ENCODE assay signal across 8 mouse cellular contexts in genomic region chr12:111668457-111668912, GRCm38 (mm10). TPM values are rescaled to one million over a fixed set of nuclear protein-coding genes. Genes with fewer than 3 reads are reported as not detected.
A peak's percentile ranks its signal among the peaks of the same experiment; 100 is the strongest.
DNase-seq lines count a peak whose midpoint lies in the region; ATAC-seq lines count a peak whose summit lies in the region.

No protein-coding gene starts in this region.

- H3K27me3 ChIP-seq in heart, embryonic 14.5 days (ENCODE audit: control insufficient read depth, insufficient read depth, low read length): no peaks in the 10 kb centered on the region
- peaks cover 50% of the 10 kb centered on the region for H3K27me3 ChIP-seq in liver, embryonic 13.5 days
- peaks cover 19% of the 10 kb centered on the region; the same call in 1 of the 2 replicates for H3K27me3 ChIP-seq in stomach, embryonic 16.5 days (ENCODE audit: control insufficient read depth, insufficient read depth, low read length)

- peaks cover 11% of the 10 kb centered on the region; the same call in 1 of the 2 replicates for H3K36me3 ChIP-seq in heart, embryonic 14.5 days (ENCODE audit: control insufficient read depth, insufficient read depth, low read length)
- peaks cover 5% of the 10 kb centered on the region; the same call in 1 of the 2 replicates for H3K36me3 ChIP-seq in liver, embryonic 13.5 days
- no peaks in the 10 kb centered on the region for H3K36me3 ChIP-seq in stomach, embryonic 16.5 days (ENCODE audit: control insufficient read depth, insufficient read depth, low read length)

- H3K4me3 ChIP-seq in heart, embryonic 14.5 days (ENCODE audit: control insufficient read depth in 1 of 2, insufficient read depth in 1 of 2, low read depth in 1 of 2, low read length in 2 of 2): peak overlapping the region; percentile 20 to 24; a peak in 3 of 4 replicates
- H3K4me3 ChIP-seq in liver, embryonic 13.5 days (replicated peaks): peak overlapping the region; percentile 28
- H3K4me3 ChIP-seq in stomach, embryonic 16.5 days (replicated peaks; ENCODE audit: low read length): peak overlapping the region; percentile 64

- H3K27ac ChIP-seq in heart, embryonic 14.5 days (replicated peaks in 1 of 2; ENCODE audit: control insufficient read depth in 1 of 2, insufficient read depth in 1 of 2, low read depth in 2 of 2, low read length in 2 of 2): peak overlapping the region; percentile 82 to 90
- peak overlapping the region; percentile 74 for H3K27ac ChIP-seq in liver, embryonic 13.5 days
- H3K27ac ChIP-seq in stomach, embryonic 16.5 days (ENCODE audit: low read length): peak overlapping the region; percentile 91

- no peaks in the 10 kb centered on the region for H3K9me3 ChIP-seq in heart, embryonic 14.5 days (ENCODE audit: control insufficient read depth, low read length)
- H3K9me3 ChIP-seq in liver, embryonic 13.5 days (replicated peaks): no peaks in the 10 kb centered on the region
- H3K9me3 ChIP-seq in stomach, embryonic 16.5 days (replicated peaks; ENCODE audit: control insufficient read depth, low read length): no peaks in the 10 kb centered on the region

- ATAC-seq in erythroid progenitor cell, adult 5-6 weeks (replicated peaks; ENCODE audit: low FRiP score, poor library complexity, severe bottlenecking): peak; percentile 68
- peak; percentile 67 for ATAC-seq in heart, embryonic 14.5 days (ENCODE audit: insufficient number of reproducible peaks, insufficient read depth, low FRiP score, low read depth)
- ATAC-seq in liver, embryonic 13.5 days (ENCODE audit: low read depth): peak; percentile 62
- peak; percentile 64 for ATAC-seq in stomach, embryonic 16.5 days (ENCODE audit: insufficient read depth, low FRiP score)

- peak overlapping the region; percentile 62 for H3K4me2 ChIP-seq in heart, embryonic 14.5 days (ENCODE audit: low read length)
- peak overlapping the region; percentile 62 for H3K4me2 ChIP-seq in liver, embryonic 13.5 days
- H3K4me2 ChIP-seq in stomach, embryonic 16.5 days (ENCODE audit: low read depth, low read length): peak overlapping the region; percentile 94

- peak; percentile 90 for DNase-seq in CD4-positive helper T cell, adult 2 months (ENCODE audit: low read depth, low spot score)
- peak; percentile 78 for DNase-seq in brain, embryonic 18.5 days (ENCODE audit: low read depth, low spot score)
- DNase-seq in kidney, postnatal 14 days: peak; percentile 96
- DNase-seq in liver, embryonic 13.5 days: peak; percentile 79
- DNase-seq in neural tube, embryonic 10.5 days (ENCODE audit: extremely low spot score, low spot score): peak; percentile 96

- under 1% methylated on average over 8 of the region's 8 CpGs for WGBS in heart, embryonic 14.5 days
- WGBS in liver, embryonic 13.5 days (ENCODE audit: insufficient replicate concordance): under 1% methylated on average over 8 of the region's 8 CpGs
- WGBS in stomach, embryonic 16.5 days: 3% methylated on average over 8 of the region's 8 CpGs

- H3K4me1 ChIP-seq in heart, embryonic 14.5 days (ENCODE audit: control insufficient read depth in 2 of 2, insufficient read depth in 2 of 2, low read length in 2 of 2): peaks cover 32 to 61% of the 10 kb centered on the region in 2 experiments
- peaks cover 51% of the 10 kb centered on the region for H3K4me1 ChIP-seq in liver, embryonic 13.5 days (replicated peaks)
- peaks cover 48% of the 10 kb centered on the region for H3K4me1 ChIP-seq in stomach, embryonic 16.5 days (ENCODE audit: control insufficient read depth, insufficient read depth, low read length)

- peak overlapping the region; percentile 64 for H3K9ac ChIP-seq in heart, embryonic 14.5 days (ENCODE audit: low read length)
- peak overlapping the region; percentile 52 for H3K9ac ChIP-seq in liver, embryonic 13.5 days
- H3K9ac ChIP-seq in stomach, embryonic 16.5 days (ENCODE audit: low read length): peak overlapping the region; percentile 81

RNA-seq across cellular contexts. Expression of gene Ckb, which starts 3.7 kb away (rescaled TPM):
- 2.5 and 9.4 TPM in 2 replicates for total RNA-seq in erythroid progenitor cell, adult 5-6 weeks (2015; ENCODE audit: low replicate concordance)
- 5.2 and 10.0 TPM in 2 replicates for total RNA-seq in erythroid progenitor cell, adult 5-6 weeks (2017; ENCODE audit: low replicate concordance)
- polyA plus RNA-seq in heart, embryonic 14.5 days (2014; fragmentation: Nextera tagmentation; extraction: Ambion mirVana): 262 and 266 TPM in 2 replicates
- 42.2 and 45.1 TPM in 2 replicates for polyA plus RNA-seq in liver, embryonic 13.5 days (2015; fragmentation: Nextera tagmentation; extraction: Ambion mirVana)
- 698 and 764 TPM in 2 replicates for polyA plus RNA-seq in stomach, embryonic 16.5 days (2015; fragmentation: Nextera tagmentation; extraction: Ambion mirVana)

RNA-seq across cellular contexts. Expression of gene Trmt61a, which starts 9.4 kb away (rescaled TPM):
- total RNA-seq in erythroid progenitor cell, adult 5-6 weeks (2015; ENCODE audit: low replicate concordance): 1.8 and 2.1 TPM in 2 replicates
- 0.39 and 2.3 TPM in 2 replicates for total RNA-seq in erythroid progenitor cell, adult 5-6 weeks (2017; ENCODE audit: low replicate concordance)
- 3.1 and 5.5 TPM in 2 replicates for polyA plus RNA-seq in heart, embryonic 14.5 days (2014; fragmentation: Nextera tagmentation; extraction: Ambion mirVana)
- polyA plus RNA-seq in liver, embryonic 13.5 days (2015; fragmentation: Nextera tagmentation; extraction: Ambion mirVana): 13.2 and 14.7 TPM in 2 replicates
- polyA plus RNA-seq in stomach, embryonic 16.5 days (2015; fragmentation: Nextera tagmentation; extraction: Ambion mirVana): 9.7 and 10.4 TPM in 2 replicates

RNA-seq across cellular contexts. Expression of gene Bag5, which starts 44.6 kb away (rescaled TPM):
- total RNA-seq in erythroid progenitor cell, adult 5-6 weeks (2015; ENCODE audit: low replicate concordance): 5.4 and 6.3 TPM in 2 replicates
- total RNA-seq in erythroid progenitor cell, adult 5-6 weeks (2017; ENCODE audit: low replicate concordance): 1.2 and 8.1 TPM in 2 replicates
- 42.1 and 42.6 TPM in 2 replicates for polyA plus RNA-seq in heart, embryonic 14.5 days (2014; fragmentation: Nextera tagmentation; extraction: Ambion mirVana)
- 22.4 and 23.1 TPM in 2 replicates for polyA plus RNA-seq in liver, embryonic 13.5 days (2015; fragmentation: Nextera tagmentation; extraction: Ambion mirVana)
- 49.3 and 51.6 TPM in 2 replicates for polyA plus RNA-seq in stomach, embryonic 16.5 days (2015; fragmentation: Nextera tagmentation; extraction: Ambion mirVana)

RNA-seq across cellular contexts. Expression of gene Apopt1, which starts 44.6 kb away (rescaled TPM):
- 8.4 and 22.7 TPM in 2 replicates for total RNA-seq in erythroid progenitor cell, adult 5-6 weeks (2015; ENCODE audit: low replicate concordance)
- total RNA-seq in erythroid progenitor cell, adult 5-6 weeks (2017; ENCODE audit: low replicate concordance): 4.8 and 11.3 TPM in 2 replicates
- polyA plus RNA-seq in heart, embryonic 14.5 days (2014; fragmentation: Nextera tagmentation; extraction: Ambion mirVana): 49.7 and 51.0 TPM in 2 replicates
- 28.8 and 30.6 TPM in 2 replicates for polyA plus RNA-seq in liver, embryonic 13.5 days (2015; fragmentation: Nextera tagmentation; extraction: Ambion mirVana)
- polyA plus RNA-seq in stomach, embryonic 16.5 days (2015; fragmentation: Nextera tagmentation; extraction: Ambion mirVana): 43.0 and 47.0 TPM in 2 replicates

Comparison
In these comparisons a context has a peak if more than half of its experiments do, and no peak if none do; other contexts are left out.
1. Peak in every context shown above with its lines: DNase-seq, ATAC-seq, H3K4me3 ChIP-seq and H3K27ac ChIP-seq.